Mouse (Mus musculus): Measurements from ENCODE around the gene Gm28308.

GRCm38 (mm10) chr6:52172501-52172900 lies 40.6 kb downstream of the Gm28308 start:
- TF ChIP-seq GATA1 (IDR thresholded peaks at IDR 0.05; ENCODE audit: low read length) (no peak), TAL1 (IDR thresholded peaks at IDR 0.05; ENCODE audit: low read length) (no peak)
